Mouse (Mus musculus) CH12.LX (cell line): Measurements from ENCODE around the gene Cyp1b1.

Experiments used
- ELF1 ChIP-seq: IDR thresholded peaks from 2 replicates; pipeline ENCODE4 v1.6.1; 2014; ENCODE audit warnings: low read depth, mild to moderate bottlenecking, inconsistent platforms, low read length, improper control_type of control experiment
- EP300 ChIP-seq: IDR thresholded peaks from 2 replicates; pipeline ENCODE4 v1.6.1; 2011; ENCODE audit warnings: low read length, improper control_type of control experiment
- ZKSCAN1 ChIP-seq: IDR thresholded peaks from 2 replicates; pipeline ENCODE4 v1.6.1; 2012; ENCODE audit warnings: low read depth, inconsistent platforms, low read length, improper control_type of control experiment, borderline replicate concordance

- TF ChIP-seq ELF1 (no peak), ZKSCAN1 (no peak), EP300 (peak; percentile 30; the same call in 1 of the 2 replicates)
Measured at GRCm38 (mm10) chr17:79738847-79739498, 24.1 kb upstream of the Cyp1b1 start.
